Mouse (Mus musculus) heart, postnatal 0 days (tissue): ENCODE measurements at regions not wholly inside any gene's neighbourhood (a gene's known extent, or its start where the extent isn't known, plus 50 kb on each side); places are given as distances from the start of the nearest gene placed in this dataset.

ENCODE experiments used
- ATAC-seq: fragments of 200-750 bp; cut with Nextera tagmentation; 2 replicates; pipeline ENCODE4 v1.8.0; 2017; ENCODE audit warnings: low read depth, moderate number of reproducible peaks, moderate library complexity; ENCODE audit not compliant: insufficient read depth
- DNase-seq: peaks from one replicate; pipeline ENCODE4 v3.0.0-alpha.2; 2016; ENCODE audit warnings: low spot score
- H3K27ac ChIP-seq: fragments of 300-500 bp; sonication (generic); 2 replicates; pipeline ENCODE4 v1.5.1; 2014; ENCODE audit warnings: low read depth, mild to moderate bottlenecking
- H3K27me3 ChIP-seq: fragments of 300-500 bp; sonication (generic); 2 replicates; pipeline ENCODE4 v1.6.1; 2014; ENCODE audit warnings: low read length, mixed read lengths; ENCODE audit not compliant: control insufficient read depth, insufficient read depth
- H3K36me3 ChIP-seq: fragments of 300-500 bp; sonication (generic); replicated peaks from 2 replicates; pipeline ENCODE4 v1.6.1; 2014; ENCODE audit warnings: low read length, mixed read lengths; ENCODE audit not compliant: control insufficient read depth, insufficient read depth
- H3K4me1 ChIP-seq: fragments of 300-500 bp; sonication (generic); 2 replicates; pipeline ENCODE4 v1.6.1; 2014; ENCODE audit warnings: antibody characterized with exemption; ENCODE audit not compliant: control insufficient read depth, insufficient read depth
- H3K4me2 ChIP-seq: fragments of 300-500 bp; sonication (generic); 2 replicates; pipeline ENCODE4 v1.6.1; 2014; ENCODE audit warnings: low read depth, mild to moderate bottlenecking, low read length, moderate library complexity
- H3K4me3 ChIP-seq: fragments of 300-500 bp; sonication (generic); 2 replicates; pipeline ENCODE4 v1.5.1; 2014; ENCODE audit warnings: low read depth, low read length
- H3K9ac ChIP-seq: fragments of 300-500 bp; sonication (generic); replicated peaks from 2 replicates; pipeline ENCODE4 v1.6.1; 2014; ENCODE audit warnings: low read depth, low read length, mixed read lengths
- H3K9me3 ChIP-seq: fragments of 300-500 bp; sonication (generic); replicated peaks from 2 replicates; pipeline ENCODE4 v1.6.1; 2016; ENCODE audit warnings: low read length; ENCODE audit not compliant: control insufficient read depth
- CTCF ChIP-seq: IDR thresholded peaks from 2 replicates; pipeline ENCODE4 v1.5.1; 2016; ENCODE audit warnings: antibody characterized with exemption, control low read depth, low read depth
- EP300 ChIP-seq: IDR thresholded peaks from 2 replicates; pipeline ENCODE4 v1.6.1; 2016; ENCODE audit warnings: antibody characterized with exemption, low read depth
- WGBS: fragments of 180-500 bp; shearing (Covaris S2); extraction: QIAGEN DNeasy Blood & Tissue Kit; methylation state at CpG from one replicate; pipeline ENCODE4 v1.1.7; 2014; 5-methylcytosine and 5-hydroxymethylcytosine counted together

- TF ChIP-seq EP300 (no peak), CTCF (no peak)
- ATAC-seq (no peak), DNase-seq (no peak)
- Histone ChIP-seq H3K4me2 (no peak overlapping the region), H3K4me1 (no peaks in the 10 kb centered on the region), H3K27me3 (no peaks in the 10 kb centered on the region), H3K9ac (no peak overlapping the region), H3K36me3 (no peaks in the 10 kb centered on the region), H3K9me3 (0 out of 2 replicates have a peak, but pooled peaks cover 4% of the 10 kb centered on the region), H3K4me3 (no peak overlapping the region), H3K27ac (no peak overlapping the region)
- WGBS, result 63% methylated on average over 6 of the region's 6 CpGs
These were observed 123.2 kb downstream of the Gm13691 start for GRCm38 (mm10) chr2:84113562-84113961.

- DNase-seq, result no peak
- H3K4me3 ChIP-seq, result no peak overlapping the region
- no peaks in the 10 kb centered on the region for H3K4me1 ChIP-seq
- H3K4me2 ChIP-seq, result no peak overlapping the region
- no peak for ATAC-seq
- WGBS, result 89% methylated on average over 2 of the region's 2 CpGs
- no peaks in the 10 kb centered on the region for H3K9me3 ChIP-seq
- no peaks in the 10 kb centered on the region for H3K27me3 ChIP-seq
- no peaks in the 10 kb centered on the region for H3K36me3 ChIP-seq
- no peak for TF ChIP-seq EP300
- TF ChIP-seq CTCF, result no peak
- H3K27ac ChIP-seq, result no peak overlapping the region
- H3K9ac ChIP-seq, result no peak overlapping the region
These were observed 129.5 kb downstream of the Gm13691 start for GRCm38 (mm10) chr2:84119839-84120238.

- no peak for ATAC-seq
- no peak for TF ChIP-seq CTCF
- Histone ChIP-seq H3K4me2 (no peak overlapping the region), H3K27ac (no peak overlapping the region), H3K4me1 (no peaks in the 10 kb centered on the region), H3K4me3 (no peak overlapping the region), H3K36me3 (no peaks in the 10 kb centered on the region), H3K9ac (no peak overlapping the region), H3K9me3 (no peaks in the 10 kb centered on the region), H3K27me3 (no peaks in the 10 kb centered on the region)
- DNase-seq, result no peak
- 74% methylated on average over 3 of the region's 3 CpGs for WGBS
These were observed 137.2 kb downstream of the Gm13691 start for GRCm38 (mm10) chr2:84127586-84127985.

- Histone ChIP-seq H3K4me1 (no peaks in the 10 kb centered on the region), H3K27ac (no peak overlapping the region), H3K36me3 (no peaks in the 10 kb centered on the region), H3K9ac (no peak overlapping the region), H3K27me3 (no peaks in the 10 kb centered on the region), H3K9me3 (no peaks in the 10 kb centered on the region), H3K4me2 (no peak overlapping the region), H3K4me3 (no peak overlapping the region)
- DNase-seq (no peak), ATAC-seq (no peak)
- TF ChIP-seq EP300 (no peak), CTCF (no peak)
These were observed 171.4 kb downstream of the Gm13691 start for GRCm38 (mm10) chr2:84161742-84162141.

GRCm38 (mm10) chr2:84173450-84173849, 183.1 kb downstream of the Gm13691 start:
- ATAC-seq (no peak), DNase-seq (no peak)
- Histone ChIP-seq H3K4me3 (no peak overlapping the region), H3K9me3 (no peaks in the 10 kb centered on the region), H3K4me1 (no peaks in the 10 kb centered on the region), H3K27me3 (no peaks in the 10 kb centered on the region), H3K36me3 (no peaks in the 10 kb centered on the region), H3K27ac (no peak overlapping the region), H3K9ac (no peak overlapping the region), H3K4me2 (no peak overlapping the region)
- 68% methylated on average over 3 of the region's 3 CpGs for WGBS
- TF ChIP-seq CTCF (no peak), EP300 (no peak)

GRCm38 (mm10) chr2:84183624-84184287, 193.4 kb downstream of the Gm13691 start:
- TF ChIP-seq EP300 (no peak), CTCF (no peak)
- H3K9ac ChIP-seq, result no peak overlapping the region
- no peaks in the 10 kb centered on the region for H3K36me3 ChIP-seq
- 25% methylated on average over 5 of the region's 5 CpGs for WGBS
- peak overlapping the region; percentile 49 for H3K4me2 ChIP-seq
- no peaks in the 10 kb centered on the region for H3K27me3 ChIP-seq
- peak; percentile 6 for DNase-seq
- H3K4me1 ChIP-seq, result 0 out of 2 replicates have a peak, but pooled peaks cover 3% of the 10 kb centered on the region
- H3K4me3 ChIP-seq, result 0 out of 2 replicates have a peak overlapping the region, but pooled peaks have one; percentile 1
- H3K27ac ChIP-seq, result peak overlapping the region; percentile 76
- no peaks in the 10 kb centered on the region for H3K9me3 ChIP-seq
- ATAC-seq, result no peak
